Mouse (Mus musculus): ENCODE data around the gene Brat1.
"Not testable (repeated sequence)": the region's sequence is repeated elsewhere in the genome, so short reads cannot be mapped to it uniquely, and the experiment has no call there.

Gene Brat1

GRCm38 (mm10) chr5:140704378-140705251, at the start of gene Brat1:
Gene Brat1, plus strand, starts transcription at chr5:140705011.
- peak; percentile 100 for DNase-seq (ENCODE audit: low read depth)

DNA sequence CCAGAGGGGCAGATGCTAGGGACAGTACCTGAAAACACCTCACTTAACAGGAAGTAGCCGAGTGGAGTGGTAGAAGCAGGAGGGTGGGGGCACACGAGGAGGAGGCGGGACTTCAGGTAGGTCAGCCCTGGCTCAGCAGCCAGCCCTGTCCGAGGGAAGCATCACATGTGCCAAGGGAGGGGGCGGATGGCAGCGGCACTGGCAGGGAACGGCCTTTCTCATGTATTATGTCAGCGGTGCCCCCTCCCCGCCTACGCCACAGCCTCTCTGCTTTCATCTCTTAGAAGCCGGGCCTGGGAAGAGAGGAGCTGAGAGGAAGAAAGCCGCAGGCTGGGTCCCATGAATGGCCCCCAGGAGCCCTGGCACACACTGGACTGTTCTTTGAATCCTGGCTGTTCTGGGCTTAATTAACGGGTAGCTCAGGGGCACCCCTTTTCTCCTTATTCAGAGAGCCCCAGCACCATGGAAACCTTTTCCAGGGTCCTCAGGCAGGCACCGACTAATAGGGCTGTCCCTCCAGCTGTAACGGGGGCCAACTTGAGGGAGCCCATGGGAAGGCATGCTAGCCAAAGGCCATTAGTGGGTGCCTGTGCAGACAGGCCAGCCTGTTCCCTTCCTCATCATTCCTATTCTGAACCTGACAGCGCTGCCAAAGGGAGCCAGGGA, 45.1 kb upstream of the Brat1 start:
- DNase-seq (ENCODE audit: low read depth), result no peak

GRCm38 (mm10) chr5:140660398-140660797, 44.4 kb upstream of the Brat1 start:
- no peak for DNase-seq (ENCODE audit: low read depth)

GRCm38 (mm10) chr5:140661427-140661826, 43.4 kb upstream of the Brat1 start:
- DNase-seq (ENCODE audit: low read depth), result no peak

DNA sequence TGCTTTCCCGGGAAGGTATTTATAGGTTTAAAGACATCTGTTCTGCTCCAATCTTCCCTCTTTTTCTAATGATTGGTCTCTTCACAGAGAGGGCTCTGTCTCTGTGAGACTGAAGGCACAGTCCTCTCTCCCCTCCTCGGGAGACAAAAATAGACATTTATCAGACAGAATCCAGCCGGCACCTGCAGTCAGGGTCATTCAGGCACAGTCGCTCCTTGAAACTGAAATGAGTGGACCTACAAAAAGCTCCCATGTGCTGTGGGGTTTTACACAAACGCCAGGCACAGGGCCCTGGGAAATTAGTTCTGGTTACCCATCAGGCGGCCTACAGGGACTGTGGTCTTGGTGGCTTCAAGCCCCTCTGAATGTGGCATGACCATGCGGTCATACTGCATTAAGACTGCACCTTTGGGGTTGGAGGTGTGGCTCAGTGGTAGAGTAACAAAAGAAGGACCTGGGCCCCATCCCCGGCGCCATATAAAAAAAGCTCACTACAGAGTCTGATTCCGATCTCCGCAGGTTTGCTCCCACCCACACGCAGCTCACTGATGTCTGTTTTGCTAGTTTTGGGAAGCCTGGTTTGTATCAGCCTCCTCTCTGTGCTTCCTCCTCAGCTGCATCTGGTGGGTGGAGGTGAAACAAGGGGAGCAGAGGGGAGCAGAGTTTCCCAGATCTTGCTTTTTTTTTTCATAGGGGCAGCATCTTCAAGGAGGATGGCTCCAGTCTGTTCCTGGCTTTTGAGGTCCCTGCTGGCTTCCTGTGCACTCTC, 42.8 kb upstream of the Brat1 start:
- no peak for DNase-seq (ENCODE audit: low read depth)

DNA sequence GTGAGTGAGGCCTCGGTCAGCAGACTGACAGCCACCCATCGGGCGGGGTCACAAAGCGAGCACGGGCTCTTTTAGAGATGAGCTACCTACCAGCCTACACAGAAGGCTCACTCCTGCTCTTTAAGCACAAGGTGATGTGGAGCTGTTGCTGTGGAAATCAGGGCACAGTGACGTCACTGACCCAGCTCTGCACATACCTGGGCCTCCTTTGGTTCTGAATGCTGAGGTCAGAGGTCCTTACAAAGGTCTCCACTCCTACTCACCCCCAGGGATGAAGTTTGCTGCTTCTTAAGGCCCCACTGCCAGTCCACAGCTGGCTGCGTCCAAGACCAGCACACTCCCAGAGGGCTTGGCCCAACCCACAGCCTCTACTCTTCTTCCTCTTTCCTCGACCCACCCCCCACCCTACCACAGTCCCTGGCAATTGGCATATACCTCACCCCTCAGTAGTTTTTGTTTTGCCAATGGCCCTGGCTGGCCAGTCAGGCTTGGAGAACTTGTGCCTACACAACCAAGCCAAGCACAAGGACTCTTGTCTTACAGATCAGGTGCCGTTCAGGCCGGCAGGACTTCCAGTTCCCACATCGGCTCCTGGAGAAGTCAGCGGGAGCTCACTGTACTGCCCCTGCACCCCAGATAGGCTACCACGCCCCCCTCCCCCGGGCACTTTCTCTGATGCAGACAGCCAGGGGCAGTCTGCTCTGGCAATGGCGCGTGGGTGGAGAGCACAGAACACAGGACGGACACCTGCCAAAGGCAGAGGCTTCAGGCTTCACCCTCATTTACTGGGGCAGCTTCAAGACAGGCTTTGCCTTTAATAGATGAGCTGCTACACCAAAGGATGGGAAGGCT, 41.8 kb upstream of the Brat1 start:
- no peak for DNase-seq (ENCODE audit: low read depth)

- DNase-seq (ENCODE audit: low read depth), result peak; percentile 90
Observed at GRCm38 (mm10) chr5:140663621-140664180, 41.1 kb upstream of the Brat1 start.

GRCm38 (mm10) chr5:140672115-140672514, 32.7 kb upstream of the Brat1 start:
- DNase-seq (ENCODE audit: low read depth), result no peak

- DNase-seq (ENCODE audit: low read depth), result not testable (repeated sequence)
Observed at GRCm38 (mm10) chr5:140672603-140673002, 32.2 kb upstream of the Brat1 start.

DNA sequence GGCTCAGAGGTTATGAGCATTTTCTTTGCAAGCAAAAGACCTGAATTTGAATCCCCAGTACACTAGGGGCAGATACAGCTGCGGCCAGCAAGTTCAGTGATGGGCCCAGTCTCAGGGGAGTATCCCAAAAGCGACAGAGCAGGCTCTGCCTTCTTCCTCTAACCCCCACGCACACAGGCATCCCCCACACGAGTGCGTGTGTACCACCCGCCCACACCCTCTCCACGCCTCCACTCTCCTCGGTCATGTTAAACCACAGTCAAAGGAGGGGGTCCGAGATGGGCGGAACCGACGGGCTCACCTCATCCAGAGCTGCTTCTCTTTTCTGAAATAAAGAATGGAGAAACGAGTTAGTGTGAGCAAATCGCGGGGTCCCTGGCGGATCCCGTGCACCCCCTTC, 30.8 kb upstream of the Brat1 start:
- DNase-seq (ENCODE audit: low read depth), result no peak

DNA sequence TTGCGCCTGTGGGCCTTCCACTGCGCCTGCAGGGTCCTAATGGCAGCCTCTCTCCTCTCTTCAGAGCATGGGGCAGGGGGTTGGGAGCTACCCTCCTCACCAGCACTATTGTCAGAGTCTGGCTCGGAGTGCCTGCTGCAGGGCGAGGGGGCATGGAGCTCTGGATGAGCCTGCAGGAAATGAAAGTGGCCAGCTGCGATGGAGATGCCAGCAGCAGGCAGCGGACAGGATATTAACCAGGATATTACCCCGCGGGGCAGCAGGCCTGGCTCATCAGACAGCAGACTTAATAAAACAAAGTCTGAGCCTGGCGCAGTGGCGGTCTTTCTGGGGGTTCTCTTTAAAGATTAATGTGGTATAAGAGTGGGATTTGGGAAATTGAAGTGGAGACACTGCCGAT, 29.7 kb upstream of the Brat1 start:
- DNase-seq (ENCODE audit: low read depth), result no peak

GRCm38 (mm10) chr5:140675640-140676039, 29.2 kb upstream of the Brat1 start:
- DNase-seq (ENCODE audit: low read depth), result no peak

- no peak for DNase-seq (ENCODE audit: low read depth)
Observed at GRCm38 (mm10) chr5:140677137-140677536, 27.7 kb upstream of the Brat1 start.

GRCm38 (mm10) chr5:140680051-140680450, 24.8 kb upstream of the Brat1 start:
- no peak for DNase-seq (ENCODE audit: low read depth)

DNA sequence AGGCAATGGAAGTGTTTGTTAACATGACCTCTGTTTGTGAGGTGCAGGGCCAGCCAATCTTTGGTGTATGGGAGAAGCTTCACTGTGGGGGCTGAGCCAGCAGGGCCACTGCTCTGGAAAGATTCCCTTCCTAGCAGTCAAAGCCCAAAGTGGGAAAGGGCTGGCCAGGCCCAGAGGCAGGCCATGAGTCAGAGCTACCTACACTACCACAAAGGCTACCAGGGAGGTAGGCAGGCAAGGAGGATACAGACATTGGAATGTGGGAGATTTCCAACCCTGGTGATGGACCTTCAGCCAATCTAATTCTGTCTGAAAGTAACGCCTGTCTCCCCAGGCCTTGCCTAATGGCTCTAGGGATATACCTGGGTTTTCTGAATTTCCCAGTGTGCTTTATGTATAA, 23.9 kb upstream of the Brat1 start:
- peak; percentile 44 for DNase-seq (ENCODE audit: low read depth)

GRCm38 (mm10) chr5:140682113-140682512, 22.7 kb upstream of the Brat1 start:
- no peak for DNase-seq (ENCODE audit: low read depth)

GRCm38 (mm10) chr5:140684343-140685148, 20.3 kb upstream of the Brat1 start:
- peak; percentile 75 for DNase-seq (ENCODE audit: low read depth)

- no peak for DNase-seq (ENCODE audit: low read depth)
Observed at GRCm38 (mm10) chr5:140688434-140688833, 16.4 kb upstream of the Brat1 start.

DNA sequence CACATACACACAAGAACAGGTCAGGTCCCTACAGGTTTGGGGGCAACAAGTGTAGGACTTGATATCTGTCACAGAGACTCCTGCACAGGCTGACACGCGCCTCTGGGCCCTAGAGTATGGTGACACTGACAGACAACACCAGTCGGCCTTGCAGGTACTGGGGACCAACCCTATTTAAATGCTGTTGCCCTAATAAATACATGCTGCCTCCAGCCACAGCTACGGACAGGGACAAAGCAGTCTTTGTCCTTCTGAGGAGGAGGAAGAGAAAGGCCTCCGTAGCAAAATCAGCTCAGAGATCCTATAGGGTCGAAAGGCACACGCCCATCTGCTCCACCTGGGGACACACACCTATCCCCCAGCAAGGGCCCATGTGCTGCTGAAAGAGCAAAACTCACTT, 8.8 kb upstream of the Brat1 start:
- no peak for DNase-seq (ENCODE audit: low read depth)

GRCm38 (mm10) chr5:140699776-140700175, 5.0 kb upstream of the Brat1 start:
- no peak for DNase-seq (ENCODE audit: low read depth)

DNA sequence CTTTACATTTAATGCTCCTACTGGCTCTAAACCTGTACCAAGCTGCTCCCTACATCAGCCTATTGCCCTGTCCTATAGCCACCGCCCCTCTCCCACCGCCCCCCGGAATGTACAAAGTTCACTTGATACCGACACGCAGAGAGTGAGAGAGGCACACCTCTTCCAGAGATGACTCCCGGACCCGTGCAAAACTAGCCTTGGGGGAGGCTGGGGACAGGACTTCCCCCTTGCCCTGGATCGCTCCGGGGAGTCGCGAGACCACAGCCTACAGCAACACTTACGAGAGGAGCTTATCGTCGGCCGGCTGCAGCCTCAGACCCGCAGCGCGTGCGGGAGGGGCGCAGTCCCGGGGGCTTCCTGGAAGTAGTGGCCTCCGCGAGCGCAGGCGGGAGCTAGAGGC, 3.1 kb upstream of the Brat1 start:
- DNase-seq (ENCODE audit: low read depth), result no peak

All from NIH3T3 (cell line).